Mouse (Mus musculus): ENCODE measurements around the gene Lmbr1l.
"Not testable (repeated sequence)": the region's sequence is repeated elsewhere in the genome, so short reads cannot be mapped to it uniquely, and the experiment has no call there.

Gene Lmbr1l

DNA sequence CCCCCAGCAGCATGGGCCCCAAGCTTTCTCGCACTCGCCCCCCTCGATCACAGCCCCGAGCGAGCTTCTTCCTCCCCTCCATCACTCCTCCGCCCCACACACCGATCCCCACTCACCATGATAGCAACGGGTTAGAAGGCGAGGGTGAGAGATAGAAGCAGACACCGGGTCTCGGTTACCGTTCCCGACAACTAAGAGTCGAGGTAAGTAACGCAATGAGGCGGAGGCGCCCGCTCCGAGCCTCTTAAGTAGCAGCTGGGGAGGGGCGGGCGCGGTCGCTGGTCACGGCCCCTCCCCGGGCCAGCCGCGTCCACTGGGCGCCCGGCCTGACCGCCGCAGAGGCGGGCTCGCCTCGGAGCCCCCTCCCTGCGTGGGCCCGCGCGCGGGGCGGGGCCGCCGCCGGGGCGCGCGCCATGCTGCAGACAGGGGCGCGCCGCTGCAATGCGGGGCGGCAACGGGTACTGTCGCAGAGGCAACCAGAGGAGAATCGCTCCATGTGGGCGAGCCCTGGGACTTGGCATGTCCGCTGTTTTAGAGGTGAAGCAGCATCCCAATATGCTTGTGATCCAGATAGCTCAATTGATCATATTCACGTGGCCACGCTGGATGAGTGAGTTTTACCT lies 16.3 kb upstream of the Lmbr1l start, which contains the start of gene Tuba1b:
Gene Tuba1b (minus strand): TSS at position 349 of the 623 bp plus-strand sequence.
- peak; percentile 81 to 86 for DNase-seq (ENCODE audit: low spot score in 2 of 2)

- DNase-seq (ENCODE audit: low spot score in 2 of 2): peak; percentile 86 to 88
Measured at GRCm38 (mm10) chr15:98933833-98934216, 15.8 kb upstream of the Lmbr1l start.

DNA sequence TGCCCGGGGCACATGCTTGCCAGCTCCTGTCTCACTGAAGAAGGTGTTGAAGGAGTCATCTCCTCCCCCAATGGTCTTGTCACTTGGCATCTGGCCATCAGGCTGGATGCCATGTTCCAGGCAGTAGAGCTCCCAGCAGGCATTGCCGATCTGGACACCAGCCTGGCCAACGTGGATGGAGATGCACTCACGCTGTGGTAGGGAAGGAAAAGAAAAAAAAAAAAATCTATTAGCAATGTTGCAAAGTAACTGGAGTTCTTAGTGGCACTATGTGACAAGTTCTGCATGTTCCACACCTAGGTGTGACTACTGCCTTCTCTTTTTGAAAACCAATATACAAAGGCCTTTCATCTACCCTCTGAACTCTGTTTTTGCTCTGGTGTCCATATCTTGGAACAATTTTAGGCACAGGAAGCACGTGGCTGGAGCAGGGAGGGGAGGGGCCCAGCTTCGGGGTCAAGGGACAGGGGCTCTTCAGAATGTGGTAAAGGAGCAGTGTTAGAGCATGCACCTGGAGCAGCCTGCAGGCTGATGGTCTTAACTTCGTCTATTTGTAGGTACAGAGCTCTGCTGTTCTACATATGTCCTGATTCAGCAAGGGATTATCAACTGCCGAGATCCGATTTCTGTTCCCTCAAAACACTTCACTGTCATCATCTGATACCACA lies 15.1 kb upstream of the Lmbr1l start:
- not testable (repeated sequence) for DNase-seq (ENCODE audit: low spot score in 2 of 2)

DNA sequence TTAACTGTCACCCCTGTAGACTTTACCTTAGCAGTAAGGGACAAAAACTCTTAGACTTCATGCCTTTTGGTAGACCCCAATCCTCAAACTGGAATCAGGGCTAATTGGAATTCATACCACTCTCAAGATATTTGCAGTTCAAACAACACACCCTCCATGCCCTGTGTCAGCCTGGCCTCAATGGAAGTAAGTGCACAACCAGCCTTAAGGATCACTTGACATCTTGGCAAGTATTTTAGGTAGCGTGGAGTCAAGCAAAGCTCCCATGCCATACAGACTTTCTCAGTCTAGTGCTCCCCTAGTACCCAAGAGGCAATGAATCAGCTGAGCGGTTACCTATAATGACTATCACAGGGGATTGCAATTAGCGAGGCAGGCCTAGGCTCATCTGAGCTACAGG lies 13.0 kb upstream of the Lmbr1l start:
- DNase-seq (ENCODE audit: low spot score in 2 of 2): no peak

- no peak for DNase-seq (ENCODE audit: low spot score in 2 of 2)
Measured at GRCm38 (mm10) chr15:98930017-98930734, 12.1 kb upstream of the Lmbr1l start.

- DNase-seq (ENCODE audit: low spot score in 2 of 2): no peak
Measured at GRCm38 (mm10) chr15:98928598-98929240, 10.7 kb upstream of the Lmbr1l start.

DNA sequence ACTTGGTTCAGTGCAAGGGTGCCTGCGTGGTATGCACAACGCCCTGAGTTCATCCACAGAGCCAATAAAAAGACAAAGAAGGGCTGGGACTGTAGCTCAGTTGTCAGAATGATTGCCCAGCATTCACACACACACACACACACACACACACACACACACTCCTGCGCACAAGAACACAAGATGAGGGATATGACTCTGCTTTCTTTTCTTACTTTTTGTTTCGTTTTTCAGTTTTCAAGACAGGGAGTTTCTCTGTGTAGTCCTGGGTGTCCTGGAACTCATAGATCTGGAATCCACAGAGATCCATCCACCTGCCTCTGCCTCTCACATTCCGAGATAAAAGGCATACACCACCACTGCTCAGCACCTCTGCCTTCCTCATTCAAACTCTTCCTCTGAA lies 9.5 kb upstream of the Lmbr1l start:
- DNase-seq (ENCODE audit: low spot score in 2 of 2): no peak

GRCm38 (mm10) chr15:98924682-98925081 lies 6.7 kb upstream of the Lmbr1l start:
- DNase-seq (ENCODE audit: low spot score in 2 of 2): no peak

- DNase-seq (ENCODE audit: low spot score in 2 of 2): no peak
Measured at GRCm38 (mm10) chr15:98923031-98923537, 5.1 kb upstream of the Lmbr1l start.

- DNase-seq (ENCODE audit: low spot score in 2 of 2): no peak
Measured at GRCm38 (mm10) chr15:98922581-98922980, 4.5 kb upstream of the Lmbr1l start.

DNA sequence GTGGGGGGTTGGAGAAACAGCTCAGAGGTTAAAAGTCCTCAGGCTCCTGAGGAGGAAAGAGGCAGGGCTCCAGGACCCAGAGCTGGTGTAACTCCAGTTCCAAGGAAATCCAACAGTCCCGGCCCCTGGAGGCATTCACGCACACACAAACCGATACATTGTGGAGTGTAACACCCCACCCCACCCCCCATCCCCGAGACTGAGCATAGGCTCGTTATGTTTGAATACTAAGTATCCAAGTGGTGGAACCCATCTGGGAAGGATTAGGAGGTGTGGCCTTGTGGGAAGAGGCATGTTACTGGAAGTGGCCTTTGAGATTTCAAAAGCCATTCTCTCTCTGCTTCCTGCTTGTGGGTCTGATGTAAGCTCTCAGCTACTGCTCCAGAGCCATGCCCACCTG lies 3.5 kb upstream of the Lmbr1l start:
- no peak for DNase-seq (ENCODE audit: low spot score in 2 of 2)

DNA sequence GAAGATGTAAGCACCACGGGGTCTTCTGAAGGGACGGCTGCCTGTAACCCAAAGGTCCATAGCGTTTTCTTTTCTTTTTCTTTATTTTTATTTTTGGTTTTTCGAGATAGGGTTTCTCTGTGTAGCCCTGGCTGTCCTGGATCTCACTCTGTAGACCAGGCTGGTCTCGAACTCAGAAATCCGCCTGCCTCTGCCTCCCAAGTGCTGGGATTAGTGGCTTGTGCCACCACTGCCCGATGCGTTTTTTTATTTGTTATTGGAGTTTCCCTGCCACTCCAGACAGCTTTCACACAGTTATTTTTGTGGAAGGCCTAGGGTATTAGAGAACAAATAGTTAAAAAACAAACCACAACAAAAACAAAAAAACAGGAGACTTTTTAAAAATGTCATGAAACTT lies 466 bp upstream of the Lmbr1l start:
- not testable (repeated sequence) for DNase-seq (ENCODE audit: low spot score in 2 of 2)

DNA sequence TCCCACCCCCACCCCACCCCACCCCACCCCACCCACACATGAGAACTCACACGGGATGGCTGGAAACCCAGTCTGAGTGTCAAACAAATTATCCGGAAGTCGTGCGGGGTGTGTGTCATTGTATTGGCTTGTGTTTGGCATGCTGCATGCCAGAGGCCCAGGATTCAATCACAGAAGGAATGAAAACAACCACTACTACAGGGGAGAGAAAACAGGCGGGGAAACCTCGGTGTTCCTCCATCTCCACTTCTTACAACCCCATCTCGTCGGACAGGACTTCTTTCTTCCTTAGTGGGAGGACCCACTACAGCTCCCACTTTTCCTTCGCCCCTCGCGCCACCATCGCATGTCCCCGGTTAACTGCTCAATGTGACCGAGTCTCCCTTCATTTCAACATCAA lies 940 bp downstream of the Lmbr1l start:
- no peak for DNase-seq (ENCODE audit: low spot score in 2 of 2)

GRCm38 (mm10) chr15:98916016-98916415 lies 2.0 kb downstream of the Lmbr1l start:
- no peak for DNase-seq (ENCODE audit: low spot score in 2 of 2)

- DNase-seq (ENCODE audit: low spot score in 2 of 2): no peak
Measured at GRCm38 (mm10) chr15:98914903-98915302, 3.1 kb downstream of the Lmbr1l start.

- DNase-seq (ENCODE audit: low spot score in 2 of 2): no peak
Measured at GRCm38 (mm10) chr15:98904692-98905091, 13.3 kb downstream of the Lmbr1l start.

- no peak for DNase-seq (ENCODE audit: low spot score in 2 of 2)
Measured at GRCm38 (mm10) chr15:98902600-98902999, 15.4 kb downstream of the Lmbr1l start.

GRCm38 (mm10) chr15:98901530-98901929 lies 16.5 kb downstream of the Lmbr1l start:
- no peak for DNase-seq (ENCODE audit: low spot score in 2 of 2)

GRCm38 (mm10) chr15:98897928-98898800 lies 19.9 kb downstream of the Lmbr1l start, which contains the start of gene Dhh:
Gene Dhh (minus strand): TSS chr15:98898540.
- DNase-seq (ENCODE audit: low spot score in 2 of 2): no peak

GRCm38 (mm10) chr15:98897495-98897894 lies 20.5 kb downstream of the Lmbr1l start:
- DNase-seq (ENCODE audit: low spot score in 2 of 2): no peak
